Mouse (Mus musculus): ENCODE measurements around the gene Rnf8.

GRCm38 (mm10) chr17:29640971-29641370, 26.4 kb downstream of the Rnf8 start:
- TF ChIP-seq POLR2A (IDR thresholded peaks at IDR 0.05; ENCODE audit: borderline replicate concordance, low read depth, low read length) (no peak), CTCF (IDR thresholded peaks at IDR 0.05; ENCODE audit: low read depth, low read length) (no peak)
